Mouse (Mus musculus): ENCODE results near the gene Acmsd. TPM values are rescaled to one million over a fixed set of nuclear protein-coding genes. Genes with fewer than 3 reads are reported as not detected.
A peak's percentile ranks its signal among the peaks of the same experiment; 100 is the strongest.

Acmsd gene
- polyA plus RNA-seq, 1 experiment from 2014 or later = 0.35 TPM

DNA sequence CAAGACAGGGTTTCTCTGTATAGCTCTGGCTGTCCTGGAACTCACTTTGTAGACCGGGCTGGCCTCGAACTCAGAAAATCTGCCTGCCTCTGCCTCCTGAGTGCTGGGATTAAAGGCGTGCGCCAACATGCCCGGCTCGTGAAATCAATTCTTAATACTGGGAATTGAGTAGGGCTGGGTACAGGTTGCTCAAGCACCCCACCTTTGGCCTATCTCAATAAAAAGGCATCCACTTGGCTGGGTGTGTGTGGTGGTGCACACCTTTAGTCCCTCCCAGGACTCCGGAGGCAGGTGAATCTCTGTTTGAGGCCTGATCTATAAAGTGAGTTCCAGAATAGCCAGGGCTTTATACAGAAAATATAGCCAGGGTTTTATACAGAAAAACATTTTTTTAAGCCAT lies 79.5 kb downstream of the Acmsd start:
- peaks cover 6% of the 10 kb centered on the region for H3K36me3 ChIP-seq
- no peak overlapping the region for H3K27ac ChIP-seq
- no peak for ATAC-seq (replicated peaks; ENCODE audit: insufficient number of reproducible peaks, insufficient read depth, low FRiP score, low read depth)
- no peak overlapping the region for H3K9ac ChIP-seq
- peaks cover 4% of the 10 kb centered on the region; the same call in 1 of the 2 replicates for H3K4me1 ChIP-seq (replicated peaks)
- no peak overlapping the region for H3K4me3 ChIP-seq
- no peaks in the 10 kb centered on the region for H3K9me3 ChIP-seq (replicated peaks)
- H3K4me2 ChIP-seq = no peak overlapping the region
- no peaks in the 10 kb centered on the region for H3K27me3 ChIP-seq
- WGBS = 98% methylated on average over 7 of the region's 7 CpGs

DNA sequence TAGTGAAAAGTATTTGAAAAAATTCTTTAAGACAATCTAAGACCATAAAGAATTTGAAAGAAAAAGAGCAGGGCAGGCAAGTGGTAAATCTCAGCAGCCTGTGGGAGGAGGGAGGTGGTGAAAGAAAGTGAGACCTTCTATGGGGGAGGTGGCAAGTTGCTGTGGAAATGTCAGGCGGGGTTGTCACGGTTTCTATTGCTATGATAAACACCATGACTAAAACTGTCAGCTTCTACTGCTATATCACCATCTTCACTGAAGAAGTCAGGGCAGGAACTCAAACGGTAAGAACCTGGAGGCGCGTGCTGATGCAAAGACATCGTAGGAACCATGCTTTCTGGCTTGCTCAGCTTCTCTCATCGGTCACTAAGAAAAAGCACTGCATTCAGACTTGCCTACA lies 83.7 kb downstream of the Acmsd start:
- Histone ChIP-seq H3K27ac (no peak overlapping the region), H3K4me2 (0 out of 2 replicates have a peak overlapping the region, but pooled peaks have one; percentile 25), H3K4me3 (no peak overlapping the region), H3K36me3 (no peaks in the 10 kb centered on the region; the same call in 1 of the 2 replicates), H3K9ac (no peak overlapping the region), H3K27me3 (no peaks in the 10 kb centered on the region), H3K9me3 (replicated peaks) (no peaks in the 10 kb centered on the region), H3K4me1 (replicated peaks) (peaks cover 4% of the 10 kb centered on the region; the same call in 1 of the 2 replicates)
- no peak for ATAC-seq (replicated peaks; ENCODE audit: insufficient number of reproducible peaks, insufficient read depth, low FRiP score, low read depth)
- 41% methylated on average over 7 of the region's 7 CpGs for WGBS

DNA sequence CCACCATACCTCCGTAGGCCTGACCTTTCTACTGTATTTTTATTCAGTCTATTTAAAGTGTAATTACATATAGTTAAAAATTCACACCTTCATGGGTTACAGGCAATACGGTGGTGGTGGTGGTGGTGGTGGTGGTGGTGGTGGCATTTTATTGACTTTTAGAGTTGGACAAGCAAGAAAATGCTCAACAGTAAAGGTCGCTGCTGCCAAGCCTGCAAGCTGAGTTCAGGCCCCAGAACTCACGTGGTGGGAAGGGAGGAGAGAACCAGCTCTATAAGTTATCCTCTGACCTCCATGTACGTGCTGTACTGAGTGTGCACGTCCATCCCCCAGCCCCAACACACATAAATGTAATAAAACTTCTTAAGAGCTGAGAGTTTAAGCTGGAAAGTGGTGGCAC lies 87.2 kb downstream of the Acmsd start:
- Histone ChIP-seq H3K27ac (no peak overlapping the region), H3K9ac (no peak overlapping the region), H3K9me3 (replicated peaks) (no peaks in the 10 kb centered on the region), H3K36me3 (no peaks in the 10 kb centered on the region), H3K4me2 (no peak overlapping the region), H3K4me1 (replicated peaks) (peaks cover 4% of the 10 kb centered on the region; the same call in 1 of the 2 replicates), H3K27me3 (no peaks in the 10 kb centered on the region), H3K4me3 (no peak overlapping the region)
- ATAC-seq (replicated peaks; ENCODE audit: insufficient number of reproducible peaks, insufficient read depth, low FRiP score, low read depth) = no peak
- WGBS = 82% methylated on average over 6 of the region's 6 CpGs

Other genes starting within 250 kb of the Acmsd start
- gene Tmem163, start 49.9 kb upstream of the Acmsd start, polyA plus RNA-seq (2015; fragmentation: Nextera tagmentation; extraction: Ambion mirVana) = 12.5 and 17.6 TPM in 2 replicates
- 59.9 and 62.5 TPM in 2 replicates for gene Ccnt2, start 44.8 kb downstream of the Acmsd start, polyA plus RNA-seq (2015; fragmentation: Nextera tagmentation; extraction: Ambion mirVana)
- 0.11 TPM in 2 replicates for gene Map3k19, start 125.6 kb downstream of the Acmsd start, polyA plus RNA-seq (2015; fragmentation: Nextera tagmentation; extraction: Ambion mirVana)
- 23.9 and 24.7 TPM in 2 replicates for gene Rab3gap1, start 139.4 kb downstream of the Acmsd start, polyA plus RNA-seq (2015; fragmentation: Nextera tagmentation; extraction: Ambion mirVana)

All from heart, embryonic 15.5 days (tissue).